Mouse (Mus musculus) myocyte (in vitro differentiated cells): ENCODE results near the gene Itga4.
A peak's percentile ranks its signal among the peaks of the same experiment; 100 is the strongest.

ENCODE experiments used
- CEBPB ChIP-seq: IDR thresholded peaks from 2 replicates; pipeline ENCODE4 v1.6.1; 2011; ENCODE audit warnings: mild to moderate bottlenecking, moderate library complexity; ENCODE audit not compliant: poor library complexity, insufficient read depth, severe bottlenecking
- E2F4 ChIP-seq: IDR thresholded peaks from one replicate; pipeline ENCODE4 v1.6.1; 2011; ENCODE audit warnings: mild to moderate bottlenecking, control low read depth, moderate library complexity; ENCODE audit not compliant: insufficient read depth
- MAX ChIP-seq: IDR thresholded peaks from one replicate; pipeline ENCODE4 v1.6.1; 2011; ENCODE audit warnings: low read depth, mild to moderate bottlenecking, control low read depth
- MYOD1 ChIP-seq, 3 experiments: IDR thresholded peaks; one replicate each; pipeline ENCODE4 v1.6.1; 2011; ENCODE audit warnings: control low read depth in 2 of 3, low read depth in 2 of 3, mild to moderate bottlenecking in 2 of 3, moderate library complexity in 1 of 3; ENCODE audit not compliant: insufficient read length in 2 of 3, control insufficient read depth in 1 of 3
- MYOG ChIP-seq, 3 experiments: IDR thresholded peaks; one replicate each; pipeline ENCODE4 v1.6.1; 2011; ENCODE audit warnings: control low read depth in 2 of 3, low read depth in 2 of 3, mild to moderate bottlenecking in 2 of 3; ENCODE audit not compliant: insufficient read length in 2 of 3, control insufficient read depth in 1 of 3, insufficient read depth in 1 of 3
- POLR2A ChIP-seq: IDR thresholded peaks from one replicate; pipeline ENCODE4 v1.6.1; 2011; ENCODE audit warnings: low read depth, mild to moderate bottlenecking, control low read depth, moderate library complexity; ENCODE audit not compliant: insufficient read length
- POLR2AphosphoS2 ChIP-seq: IDR thresholded peaks from one replicate; pipeline ENCODE4 v1.6.1; 2011; ENCODE audit warnings: low read depth, control low read depth; ENCODE audit not compliant: insufficient read length
- REST ChIP-seq: IDR thresholded peaks from one replicate; pipeline ENCODE4 v1.6.1; 2011; ENCODE audit warnings: mild to moderate bottlenecking, control low read depth, moderate library complexity; ENCODE audit not compliant: insufficient read depth, insufficient read length
- SRF ChIP-seq: IDR thresholded peaks from one replicate; pipeline ENCODE4 v1.6.1; 2011; ENCODE audit warnings: low read depth; ENCODE audit not compliant: control insufficient read depth, insufficient read length
- TCF12 ChIP-seq: IDR thresholded peaks from one replicate; pipeline ENCODE4 v1.6.1; 2011; ENCODE audit warnings: mild to moderate bottlenecking, control low read depth; ENCODE audit not compliant: poor library complexity, insufficient read depth, severe bottlenecking
- USF1 ChIP-seq: IDR thresholded peaks from one replicate; pipeline ENCODE4 v1.6.1; 2011; ENCODE audit warnings: low read depth, mild to moderate bottlenecking, control low read depth, moderate library complexity

DNA sequence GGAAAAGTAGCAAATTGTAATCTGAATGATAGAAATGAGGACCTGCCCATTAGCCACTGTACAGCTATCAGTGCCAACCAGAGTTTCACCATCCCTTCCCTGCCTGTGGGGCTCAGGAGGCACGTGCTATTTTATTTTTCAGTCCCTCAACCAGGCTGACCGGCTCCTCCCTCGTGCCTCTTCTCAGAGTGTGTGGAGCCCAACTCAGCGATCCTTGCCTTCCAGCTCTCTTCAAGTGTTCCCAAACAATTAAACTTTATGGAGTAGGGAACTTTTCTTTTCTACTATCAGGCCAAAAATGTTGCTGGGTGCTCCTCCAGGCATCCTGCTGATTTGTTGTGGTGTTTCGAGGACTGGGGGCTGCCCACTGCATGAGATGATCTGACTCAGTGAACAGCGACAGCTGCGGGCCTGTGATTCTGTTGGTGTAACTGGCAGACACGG is 1.4 kb upstream of the Itga4 start:
- no peak for TF ChIP-seq USF1
- no peak for TF ChIP-seq E2F4
- TF ChIP-seq POLR2A: no peak
- no peak for TF ChIP-seq REST
- no peak for TF ChIP-seq SRF
- TF ChIP-seq POLR2AphosphoS2: no peak
- TF ChIP-seq MYOG (IDR thresholded peaks at IDR 0.05; ENCODE audit: control insufficient read depth in 1 of 3, insufficient read depth in 1 of 3, insufficient read length in 2 of 3, low read depth in 2 of 3): peak in 2 of 3 experiments; percentile 55 to 80
- TF ChIP-seq TCF12: no peak
- TF ChIP-seq MAX: no peak
- TF ChIP-seq MYOD1 (IDR thresholded peaks at IDR 0.05; ENCODE audit: control insufficient read depth in 1 of 3, insufficient read length in 2 of 3, low read depth in 2 of 3): peak in 2 of 3 experiments; percentile 79 to 81
- no peak for TF ChIP-seq CEBPB
